Mouse (Mus musculus) heart, embryonic 13.5 days (tissue): Measurements from ENCODE around the gene Clmn. TPM values are rescaled to one million over a fixed set of nuclear protein-coding genes. Genes with fewer than 3 reads are reported as not detected.
A peak's percentile ranks its signal among the peaks of the same experiment; 100 is the strongest.

ENCODE experiments used
- ATAC-seq: fragments of 200-750 bp; cut with Nextera tagmentation; 2 replicates; pipeline ENCODE4 v1.8.0; 2017; ENCODE audit warnings: moderate TSS enrichment; ENCODE audit not compliant: insufficient number of reproducible peaks, low FRiP score, low TSS enrichment; ENCODE audit errors: extremely low read depth
- H3K27ac ChIP-seq: fragments of 300-500 bp; sonication (generic); replicated peaks from 2 replicates; pipeline ENCODE4 v1.5.1; 2015; ENCODE audit warnings: moderate library complexity, mild to moderate bottlenecking, inconsistent platforms
- H3K27me3 ChIP-seq: fragments of 300-500 bp; sonication (generic); replicated peaks from 2 replicates; pipeline ENCODE4 v1.6.1; 2015; ENCODE audit warnings: mild to moderate bottlenecking, inconsistent platforms
- H3K36me3 ChIP-seq: fragments of 300-500 bp; sonication (generic); 2 replicates; pipeline ENCODE4 v1.6.1; 2015; ENCODE audit warnings: mild to moderate bottlenecking, inconsistent platforms
- H3K4me1 ChIP-seq: fragments of 300-500 bp; sonication (generic); 2 replicates; pipeline ENCODE4 v1.6.1; 2015; ENCODE audit warnings: inconsistent platforms
- H3K4me2 ChIP-seq: fragments of 300-500 bp; sonication (generic); 2 replicates; pipeline ENCODE4 v1.6.1; 2015; ENCODE audit warnings: inconsistent platforms, mild to moderate bottlenecking, moderate library complexity
- H3K4me3 ChIP-seq: fragments of 300-500 bp; sonication (generic); 2 replicates; pipeline ENCODE4 v1.5.1; 2015; ENCODE audit warnings: moderate library complexity, mild to moderate bottlenecking, inconsistent platforms
- H3K9ac ChIP-seq: fragments of 300-500 bp; sonication (generic); 2 replicates; pipeline ENCODE4 v1.6.1; 2015; ENCODE audit warnings: inconsistent platforms, mild to moderate bottlenecking, moderate library complexity
- H3K9me3 ChIP-seq: fragments of 300-500 bp; sonication (generic); 2 replicates; pipeline ENCODE4 v1.6.1; 2016; ENCODE audit warnings: inconsistent platforms
- WGBS: fragments of 180-500 bp; shearing (Covaris S2); methylation state at CpG from one replicate; pipeline ENCODE4 v1.1.7; 2015; ENCODE audit warnings: mixed read lengths; 5-methylcytosine and 5-hydroxymethylcytosine counted together
- polyA plus RNA-seq: library from polyadenylated mRNA; unstranded; fragments of >200 nt; fragmentation: Nextera tagmentation; extraction: Ambion mirVana; gene quantifications from 2 replicates; pipeline ENCODE4 v1.2.1, GENCODE M21; 2015

Gene Clmn
- polyA plus RNA-seq, 1 experiment from 2014 or later: 0.66 TPM

DNA sequence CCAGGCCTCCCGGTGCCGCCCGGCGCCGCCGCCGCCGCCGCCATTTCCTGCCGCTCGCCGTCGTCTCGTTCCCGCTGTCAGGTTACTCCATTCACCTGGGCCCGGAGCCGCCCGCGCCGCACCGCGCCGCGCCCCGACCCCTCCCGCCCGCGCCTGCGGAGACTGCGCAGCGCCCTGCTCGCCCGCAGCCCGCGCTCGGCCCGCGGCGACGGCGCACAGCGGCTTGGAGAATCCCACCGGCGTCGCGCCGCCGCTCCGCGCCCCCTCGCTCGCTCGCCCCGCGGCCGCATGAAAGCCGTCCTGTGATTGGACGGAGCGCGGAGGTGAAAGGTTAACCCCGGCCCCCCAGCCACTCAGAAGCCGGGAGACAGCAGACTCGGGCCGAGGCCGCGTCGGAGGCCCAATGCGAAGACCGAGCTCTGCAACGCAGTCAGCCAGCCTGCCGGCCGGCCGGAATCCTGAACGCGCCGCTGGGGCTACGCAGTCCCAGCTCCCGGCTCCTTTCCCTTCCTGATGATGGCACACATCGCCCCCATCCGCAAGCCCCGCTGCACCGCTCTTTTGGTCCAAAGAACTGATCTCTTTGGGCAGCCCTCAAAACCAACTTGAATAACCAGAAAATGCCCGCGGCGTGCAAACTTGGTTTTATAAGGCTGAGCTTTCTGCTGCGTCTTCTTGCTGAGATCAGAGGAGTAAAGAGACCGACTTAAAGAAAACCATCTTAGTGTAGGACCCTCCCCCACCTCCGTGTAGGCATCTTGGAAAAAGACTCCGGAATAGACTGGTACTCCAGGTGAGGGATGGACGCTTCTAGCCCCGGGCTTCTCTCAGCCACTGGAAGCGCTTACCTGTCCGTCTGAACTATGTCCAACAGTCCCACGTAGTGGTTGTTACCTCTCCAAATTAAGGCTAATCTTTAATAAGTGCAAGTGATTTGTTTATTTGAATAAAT, 112.8 kb downstream of the Clmn start, which contains the start of gene Dicer1:
Dicer1 (minus strand) TSS at position 139 of the 952 bp plus-strand sequence.
- Histone ChIP-seq H3K4me3 (peak within 1 kb of the TSS; percentile 71), H3K27ac (peak within 1 kb of the TSS; percentile 87), H3K4me1 (peaks cover 47% of the 10 kb centered on the region), H3K36me3 (peaks cover 8% of the 10 kb centered on the region; the same call in 1 of the 2 replicates), H3K27me3 (no peaks in the 10 kb centered on the region), H3K4me2 (peak within 1 kb of the TSS; percentile 92), H3K9me3 (no peaks in the 10 kb centered on the region), H3K9ac (peak within 1 kb of the TSS; percentile 90)
- ATAC-seq: peak; percentile 88
- WGBS: 1% methylated on average over 90 of the region's 94 CpGs

DNA sequence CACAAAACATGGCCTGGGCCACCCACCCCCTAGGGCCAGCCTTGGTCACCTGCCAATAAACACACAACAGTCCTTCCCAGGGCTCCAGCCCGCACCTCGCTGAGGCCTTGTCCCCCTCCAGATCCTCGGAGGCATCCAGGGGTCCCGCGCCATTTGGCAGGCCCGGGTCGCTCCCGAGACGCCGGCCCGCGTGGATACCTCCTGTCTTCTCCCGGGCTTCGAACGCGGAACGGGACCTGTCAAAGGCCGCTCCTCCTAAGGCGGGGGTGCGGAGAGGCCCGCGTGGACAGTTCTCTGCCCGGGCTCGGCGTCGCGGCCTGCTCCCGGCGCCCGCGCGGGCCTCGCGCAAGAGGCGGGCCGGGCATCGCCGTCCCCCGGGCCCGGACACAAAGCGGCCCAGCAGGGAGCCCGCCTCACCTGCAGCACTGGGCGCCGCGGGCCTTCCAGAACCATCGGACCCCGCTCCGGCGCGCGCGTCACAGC, 113.5 kb downstream of the Clmn start:
- Histone ChIP-seq H3K27ac (peak overlapping the region; percentile 87), H3K4me2 (peak overlapping the region; percentile 92), H3K4me3 (peak overlapping the region; percentile 71), H3K27me3 (no peaks in the 10 kb centered on the region), H3K36me3 (peaks cover 8% of the 10 kb centered on the region; the same call in 1 of the 2 replicates), H3K4me1 (peaks cover 53% of the 10 kb centered on the region), H3K9me3 (no peaks in the 10 kb centered on the region), H3K9ac (peak overlapping the region; percentile 90)
- no peak for ATAC-seq
- 0% methylated on average over 35 of the region's 52 CpGs for WGBS

DNA sequence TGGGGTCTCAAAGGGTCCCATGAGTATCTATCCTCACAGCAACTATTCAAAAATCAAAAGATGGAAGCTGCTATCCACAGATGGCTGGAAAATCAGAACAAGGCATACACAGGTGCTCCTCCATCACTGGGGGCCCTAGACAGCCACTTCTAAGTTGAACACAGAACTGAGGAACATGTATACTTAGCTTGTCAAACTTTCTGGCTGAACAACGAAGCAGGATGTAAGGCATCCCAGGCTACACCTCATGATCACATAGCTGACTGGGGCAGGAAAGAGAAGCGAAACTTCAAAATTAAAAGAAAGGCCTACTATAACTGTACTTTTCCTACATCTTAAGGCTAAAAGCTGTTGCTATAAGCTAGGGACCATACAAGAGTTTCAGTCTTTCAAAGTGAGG, 115.9 kb downstream of the Clmn start:
- WGBS: 72% methylated on average over 2 of the region's 2 CpGs
- Histone ChIP-seq H3K4me3 (no peak overlapping the region), H3K36me3 (peaks cover 12% of the 10 kb centered on the region; the same call in 1 of the 2 replicates), H3K27me3 (no peaks in the 10 kb centered on the region), H3K9ac (0 out of 2 replicates have a peak overlapping the region, but pooled peaks have one; percentile 90), H3K9me3 (no peaks in the 10 kb centered on the region), H3K4me1 (peaks cover 66% of the 10 kb centered on the region), H3K4me2 (no peak overlapping the region), H3K27ac (no peak overlapping the region)
- ATAC-seq: no peak

DNA sequence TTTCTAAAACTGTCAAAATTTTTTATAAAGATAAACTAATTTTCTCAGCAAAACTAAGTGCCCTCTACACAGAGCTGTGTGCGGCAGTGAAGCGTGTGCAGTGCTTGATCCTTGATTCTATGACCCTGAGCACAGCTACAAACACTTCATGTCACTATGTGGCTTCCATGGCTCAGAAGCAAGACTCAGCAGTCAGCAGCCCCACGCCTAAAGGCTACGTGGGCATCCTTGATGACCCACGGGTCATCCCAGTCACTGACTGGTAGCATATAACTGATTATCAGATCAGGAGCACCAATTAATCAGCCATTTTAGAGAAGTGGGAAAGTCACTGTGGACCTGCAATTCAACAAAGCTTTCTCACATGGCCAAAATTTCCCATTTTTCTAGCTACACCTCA, 117.6 kb downstream of the Clmn start:
- no peak for ATAC-seq
- H3K4me3 ChIP-seq: no peak overlapping the region
- no peak overlapping the region for H3K9ac ChIP-seq
- WGBS: 83% methylated on average over 5 of the region's 5 CpGs
- peaks cover 12% of the 10 kb centered on the region; the same call in 1 of the 2 replicates for H3K36me3 ChIP-seq
- H3K27me3 ChIP-seq: no peaks in the 10 kb centered on the region
- H3K4me2 ChIP-seq: no peak overlapping the region
- no peaks in the 10 kb centered on the region for H3K9me3 ChIP-seq
- 0 out of 2 replicates have a peak overlapping the region, but pooled peaks have one; percentile 6 for H3K27ac ChIP-seq
- peaks cover 72% of the 10 kb centered on the region for H3K4me1 ChIP-seq

DNA sequence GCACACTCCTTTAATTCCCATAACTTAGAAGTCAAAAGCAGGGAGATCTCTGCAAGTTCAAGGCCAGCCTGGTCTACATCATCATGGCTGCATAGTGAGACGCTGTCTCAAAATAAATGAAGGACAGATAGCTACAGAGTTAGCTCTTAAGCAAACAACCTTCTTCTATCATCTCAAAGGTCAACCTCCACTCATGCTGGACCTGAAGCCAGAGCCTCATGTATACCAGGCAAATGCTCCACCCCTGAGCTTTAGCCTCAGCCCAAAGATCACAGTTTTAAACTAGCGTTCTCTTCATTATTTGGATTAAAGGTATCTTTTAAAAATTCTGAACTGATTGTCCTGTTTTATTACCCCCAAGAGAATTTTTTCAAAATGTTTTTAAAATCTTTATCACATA, 118.3 kb downstream of the Clmn start:
- Histone ChIP-seq H3K36me3 (peaks cover 12% of the 10 kb centered on the region; the same call in 1 of the 2 replicates), H3K4me3 (no peak overlapping the region), H3K4me1 (peaks cover 79% of the 10 kb centered on the region), H3K9me3 (no peaks in the 10 kb centered on the region), H3K27ac (no peak overlapping the region), H3K4me2 (no peak overlapping the region), H3K9ac (no peak overlapping the region), H3K27me3 (no peaks in the 10 kb centered on the region)
- 86% methylated on average over 2 of the region's 2 CpGs for WGBS
- no peak for ATAC-seq

DNA sequence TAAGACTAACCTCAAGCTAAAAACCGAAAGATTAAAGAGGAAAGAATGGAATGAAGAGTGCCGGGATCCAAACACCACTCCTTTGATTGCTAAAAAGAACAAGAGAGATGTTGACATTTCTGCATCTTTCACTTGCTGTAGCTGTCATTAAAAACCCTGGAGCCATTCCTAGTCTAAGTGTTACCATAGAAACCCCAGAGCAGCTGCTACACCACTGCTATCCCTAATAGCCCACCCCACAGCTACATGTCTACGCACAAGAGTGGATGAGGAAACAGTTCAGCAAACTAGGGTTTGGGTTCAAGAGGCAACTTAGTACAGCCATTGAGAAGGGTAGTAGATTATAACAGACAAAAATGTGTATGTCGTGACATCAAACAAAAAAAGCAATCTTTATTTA, 121.2 kb downstream of the Clmn start:
- no peak overlapping the region for H3K9ac ChIP-seq
- no peak overlapping the region for H3K4me2 ChIP-seq
- 70% methylated on average over 4 of the region's 4 CpGs for WGBS
- H3K9me3 ChIP-seq: no peaks in the 10 kb centered on the region
- ATAC-seq: no peak
- peaks cover 80% of the 10 kb centered on the region for H3K4me1 ChIP-seq
- H3K27ac ChIP-seq: no peak overlapping the region
- 0 out of 2 replicates have a peak, but pooled peaks cover 4% of the 10 kb centered on the region for H3K36me3 ChIP-seq
- no peaks in the 10 kb centered on the region for H3K27me3 ChIP-seq
- H3K4me3 ChIP-seq: no peak overlapping the region

DNA sequence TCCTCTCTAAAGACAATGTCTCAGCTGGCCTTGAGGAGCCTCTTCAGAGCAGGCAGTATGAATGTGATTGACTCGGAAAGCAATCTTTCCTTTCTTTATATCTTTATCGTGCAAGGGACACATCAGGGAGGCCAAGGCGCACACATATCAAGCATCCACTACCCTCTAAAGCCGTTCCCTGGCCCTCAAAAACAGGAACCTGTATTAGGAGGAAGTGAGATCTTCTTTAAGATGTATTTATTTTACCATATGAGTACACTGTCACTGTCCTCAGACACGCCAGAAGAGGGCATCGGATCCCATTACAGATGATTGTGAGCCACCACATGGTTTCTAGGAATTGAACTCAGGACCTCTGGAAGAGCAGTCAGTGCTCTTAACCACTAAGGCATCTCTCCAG, 122.6 kb downstream of the Clmn start:
- WGBS: 77% methylated on average over 6 of the region's 6 CpGs
- Histone ChIP-seq H3K27ac (no peak overlapping the region), H3K27me3 (no peaks in the 10 kb centered on the region), H3K4me3 (no peak overlapping the region), H3K36me3 (peaks cover 16% of the 10 kb centered on the region), H3K4me1 (peaks cover 77% of the 10 kb centered on the region), H3K9ac (no peak overlapping the region), H3K9me3 (no peaks in the 10 kb centered on the region), H3K4me2 (no peak overlapping the region)
- no peak for ATAC-seq

DNA sequence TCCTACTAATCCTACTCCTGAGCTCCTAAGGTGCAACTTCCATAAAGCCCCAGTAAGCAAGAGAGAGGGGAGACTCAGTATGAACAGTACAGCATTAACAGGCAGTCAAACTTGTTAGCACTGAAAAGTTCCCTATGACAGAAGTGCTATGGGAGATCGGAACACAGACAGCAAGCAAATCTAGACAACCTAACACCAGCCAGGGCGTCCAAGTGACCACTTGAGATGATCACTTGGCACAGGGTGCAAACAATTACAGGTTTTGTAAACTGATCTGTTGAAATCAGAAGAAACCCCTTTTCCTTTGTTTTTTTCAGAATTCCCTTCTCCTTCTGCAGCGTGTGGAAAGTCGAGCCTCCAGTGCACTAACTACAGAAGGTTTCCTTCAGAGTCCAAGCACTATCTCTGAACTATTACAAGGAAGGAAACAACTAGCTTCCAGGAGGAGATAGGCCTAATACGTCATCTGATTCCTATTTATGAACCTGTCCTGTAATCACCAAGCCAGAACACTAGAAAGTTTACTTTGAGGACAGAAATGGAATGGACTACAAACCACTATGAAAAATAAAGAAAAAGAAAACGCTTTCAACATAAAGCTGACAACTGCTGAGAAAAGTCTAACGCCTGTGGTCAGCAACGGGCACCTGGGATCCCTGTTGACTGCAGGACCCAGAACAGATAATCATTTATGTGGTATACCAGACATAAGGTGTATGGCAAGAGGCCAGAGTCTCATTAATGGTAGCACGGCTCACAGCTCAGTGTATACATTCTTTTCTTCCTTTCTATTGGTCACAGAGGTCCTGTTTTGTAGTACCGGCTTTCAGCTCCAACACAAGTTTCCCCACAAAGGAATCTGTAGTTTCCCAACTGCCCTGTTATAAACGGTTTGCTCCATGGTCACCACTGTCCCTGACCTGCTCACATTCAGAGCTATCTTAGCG, 123.8 kb downstream of the Clmn start:
- H3K27ac ChIP-seq: peak overlapping the region; percentile 52
- H3K36me3 ChIP-seq: peaks cover 24% of the 10 kb centered on the region
- H3K27me3 ChIP-seq: no peaks in the 10 kb centered on the region
- 46% methylated on average over 12 of the region's 12 CpGs for WGBS
- H3K4me2 ChIP-seq: peak overlapping the region; percentile 31; the same call in 1 of the 2 replicates
- H3K4me3 ChIP-seq: no peak overlapping the region
- H3K9ac ChIP-seq: 0 out of 2 replicates have a peak overlapping the region, but pooled peaks have one; percentile 4
- H3K4me1 ChIP-seq: peaks cover 71% of the 10 kb centered on the region
- ATAC-seq: no peak
- no peaks in the 10 kb centered on the region for H3K9me3 ChIP-seq

DNA sequence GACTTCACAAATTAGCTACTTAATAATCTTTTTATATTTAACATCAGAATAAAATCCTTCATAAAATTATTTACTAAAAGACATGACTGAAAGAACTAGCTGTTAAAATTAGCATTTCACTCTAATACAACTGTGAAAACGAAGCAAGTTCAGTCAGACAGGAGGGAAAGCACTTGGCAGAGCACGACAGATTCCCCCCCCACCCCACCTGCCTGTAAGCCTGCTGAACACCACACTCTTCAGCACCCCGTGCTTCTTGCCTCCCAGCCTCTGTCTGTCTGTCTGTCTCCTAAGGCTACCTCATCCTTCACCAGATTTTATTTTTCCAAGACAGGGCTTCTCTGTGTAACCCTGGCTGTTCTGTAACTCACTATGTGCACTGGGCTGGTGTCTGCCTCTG, 125.9 kb downstream of the Clmn start:
- 50% methylated on average over 3 of the region's 3 CpGs for WGBS
- H3K9me3 ChIP-seq: no peaks in the 10 kb centered on the region
- peaks cover 29% of the 10 kb centered on the region for H3K36me3 ChIP-seq
- H3K4me3 ChIP-seq: no peak overlapping the region
- no peak overlapping the region for H3K4me2 ChIP-seq
- peaks cover 77% of the 10 kb centered on the region for H3K4me1 ChIP-seq
- no peaks in the 10 kb centered on the region for H3K27me3 ChIP-seq
- no peak overlapping the region for H3K9ac ChIP-seq
- H3K27ac ChIP-seq: no peak overlapping the region
- ATAC-seq: no peak

DNA sequence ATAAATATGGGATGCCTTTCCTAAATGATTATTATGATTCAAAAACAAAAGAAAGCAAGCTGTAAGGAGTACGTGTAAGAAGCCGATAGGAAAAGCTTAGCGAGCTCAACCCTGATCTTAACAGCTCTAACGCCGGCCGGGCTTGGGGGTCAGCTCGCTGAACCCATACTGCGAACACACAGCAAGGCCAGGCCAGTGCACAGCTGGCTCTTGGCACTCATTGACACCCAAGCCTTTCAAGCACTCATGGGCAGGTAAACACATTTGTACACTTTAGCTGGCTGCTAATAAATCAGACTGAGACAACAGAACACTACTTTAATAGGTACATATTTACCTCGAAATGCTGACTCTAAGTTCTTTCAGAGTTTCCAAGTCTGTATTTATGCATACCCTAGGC, 126.4 kb downstream of the Clmn start:
- H3K9me3 ChIP-seq: no peaks in the 10 kb centered on the region
- no peak overlapping the region for H3K27ac ChIP-seq
- peaks cover 77% of the 10 kb centered on the region for H3K4me1 ChIP-seq
- no peak for ATAC-seq
- no peak overlapping the region for H3K4me2 ChIP-seq
- H3K4me3 ChIP-seq: no peak overlapping the region
- no peak overlapping the region for H3K9ac ChIP-seq
- 79% methylated on average over 9 of the region's 9 CpGs for WGBS
- peaks cover 29% of the 10 kb centered on the region for H3K36me3 ChIP-seq
- H3K27me3 ChIP-seq: no peaks in the 10 kb centered on the region

DNA sequence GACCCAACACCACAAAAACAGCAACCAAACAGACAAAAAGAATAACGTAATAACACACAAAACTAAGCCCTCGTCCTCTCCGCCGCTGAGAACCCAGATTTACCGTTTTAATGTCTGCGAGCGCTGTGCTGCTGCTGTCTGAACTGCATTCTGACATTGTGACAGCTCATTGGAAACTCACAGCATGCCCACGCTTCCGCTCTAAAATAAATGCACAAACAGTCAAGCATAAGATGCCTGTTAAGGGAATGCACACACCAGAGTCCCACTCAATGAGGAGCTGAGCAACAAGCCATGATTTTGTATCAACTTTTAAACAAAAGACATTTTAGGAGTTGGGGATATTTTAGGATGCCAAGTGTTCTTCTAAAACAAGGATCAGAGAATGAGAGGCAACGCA, 127.2 kb downstream of the Clmn start:
- Histone ChIP-seq H3K4me1 (peaks cover 74% of the 10 kb centered on the region), H3K9ac (no peak overlapping the region), H3K27me3 (no peaks in the 10 kb centered on the region), H3K4me2 (no peak overlapping the region), H3K9me3 (no peaks in the 10 kb centered on the region), H3K27ac (no peak overlapping the region), H3K4me3 (no peak overlapping the region), H3K36me3 (peaks cover 32% of the 10 kb centered on the region)
- WGBS: 88% methylated on average over 10 of the region's 10 CpGs
- ATAC-seq: no peak
